Mouse (Mus musculus) midbrain, postnatal 0 days (tissue): ENCODE data around the gene Map2k7. TPM values are rescaled to one million over a fixed set of nuclear protein-coding genes. Genes with fewer than 3 reads are reported as not detected.

Experiments used
- ATAC-seq: fragments of 200-750 bp; cut with Nextera tagmentation; 2 replicates; pipeline ENCODE4 v1.8.0; 2017; ENCODE audit warnings: moderate number of reproducible peaks, mild to moderate bottlenecking, moderate TSS enrichment, moderate library complexity; ENCODE audit not compliant: low FRiP score
- DNase-seq: peaks from one replicate; pipeline ENCODE4 v3.0.0-alpha.2; 2015; ENCODE audit warnings: low spot score
- H3K27ac ChIP-seq: fragments of 300-500 bp; sonication (generic); 2 replicates; pipeline ENCODE4 v1.5.1; 2014; ENCODE audit warnings: low read depth, mild to moderate bottlenecking, low read length, mixed read lengths
- H3K27me3 ChIP-seq: fragments of 300-500 bp; sonication (generic); 2 replicates; pipeline ENCODE4 v1.6.1; 2014; ENCODE audit warnings: low read length, control low read depth, mixed read lengths; ENCODE audit not compliant: insufficient read depth
- H3K36me3 ChIP-seq: fragments of 300-500 bp; sonication (generic); 2 replicates; pipeline ENCODE4 v1.6.1; 2014; ENCODE audit warnings: low read length, control low read depth, mixed read lengths; ENCODE audit not compliant: insufficient read depth
- H3K4me1 ChIP-seq: fragments of 300-500 bp; sonication (generic); 2 replicates; pipeline ENCODE4 v1.6.1; 2014; ENCODE audit warnings: mild to moderate bottlenecking, control low read depth, antibody characterized with exemption, low read length, mixed read lengths; ENCODE audit not compliant: insufficient read depth
- H3K4me2 ChIP-seq: fragments of 300-500 bp; sonication (generic); 2 replicates; pipeline ENCODE4 v1.6.1; 2014; ENCODE audit warnings: low read depth, mild to moderate bottlenecking, low read length, mixed read lengths; ENCODE audit not compliant: poor library complexity, severe bottlenecking
- H3K4me3 ChIP-seq: fragments of 300-500 bp; sonication (generic); 2 replicates; pipeline ENCODE4 v1.5.1; 2014; ENCODE audit warnings: low read depth, mild to moderate bottlenecking, low read length, moderate library complexity
- H3K9ac ChIP-seq: fragments of 300-500 bp; sonication (generic); replicated peaks from 2 replicates; pipeline ENCODE4 v1.6.1; 2014; ENCODE audit warnings: mild to moderate bottlenecking, low read length, moderate library complexity, mixed read lengths; ENCODE audit not compliant: poor library complexity, severe bottlenecking
- H3K9me3 ChIP-seq: fragments of 300-500 bp; sonication (generic); 2 replicates; pipeline ENCODE4 v1.6.1; 2016; ENCODE audit warnings: low read length, control low read depth
- CTCF ChIP-seq: IDR thresholded peaks from 2 replicates; pipeline ENCODE4 v1.5.1; 2016; ENCODE audit warnings: antibody characterized with exemption, mild to moderate bottlenecking
- WGBS: fragments of 180-500 bp; shearing (Covaris S2); extraction: QIAGEN DNeasy Blood & Tissue Kit; methylation state at CpG from one replicate; pipeline ENCODE4 v1.1.7; 2014; 5-methylcytosine and 5-hydroxymethylcytosine counted together
- polyA plus RNA-seq: library from polyadenylated mRNA; unstranded; fragments of >200 nt; fragmentation: Nextera tagmentation; extraction: Ambion mirVana; gene quantifications from 2 replicates; pipeline ENCODE4 v1.2.1, GENCODE M21; 2015
- total RNA-seq: library from RNA; depleted of rRNA; stranded (reverse); fragments of >200 nt; gene quantifications from 2 replicates; pipeline ENCODE4 v1.2.3, GENCODE M21; 2014

The Map2k7 gene
- total and polyA plus RNA-seq, 2 experiments from 2014 or later = 29.4 to 32.8 TPM

DNA sequence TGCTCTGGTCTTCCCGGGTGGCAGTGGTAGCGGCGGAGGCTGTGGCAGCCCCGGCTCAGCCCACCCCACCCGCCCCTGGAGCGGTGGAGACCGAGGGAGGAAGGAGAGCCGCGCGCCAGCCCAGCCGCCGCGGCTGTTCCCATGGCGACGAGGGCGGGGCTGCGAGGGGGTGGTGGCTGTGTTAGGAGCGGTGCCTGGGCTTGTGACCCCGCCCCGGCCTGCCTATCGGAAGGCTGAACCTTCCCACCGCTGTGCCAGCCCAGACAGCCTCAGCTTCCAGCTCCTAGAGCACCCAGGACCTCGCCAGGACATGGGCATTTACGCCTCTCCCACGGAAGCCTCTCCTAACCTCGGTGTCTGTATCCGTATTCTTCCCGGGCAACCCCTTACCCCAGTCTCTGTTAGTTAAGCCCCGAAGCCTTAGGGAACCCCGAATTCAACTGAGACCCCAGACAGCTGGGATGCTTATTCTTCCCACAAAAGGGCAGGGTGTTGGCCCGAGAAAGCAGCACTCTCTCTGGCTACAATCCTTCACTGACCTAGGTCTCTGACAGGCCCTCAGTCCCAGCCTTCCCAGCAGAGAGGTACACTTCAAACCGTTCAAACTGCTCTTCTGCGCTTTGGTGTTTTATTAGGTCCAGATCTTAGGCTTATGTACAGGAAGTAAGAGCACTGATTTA, 20.7 kb downstream of the Map2k7 start, which contains the start of gene Ctxn1:
Gene Ctxn1, minus strand, starts transcription at position 150 of the 680 bp plus-strand sequence.
- H3K27ac ChIP-seq = peak within 1 kb of the TSS; percentile 95
- peaks cover 10% of the 10 kb centered on the region for H3K4me1 ChIP-seq
- no peak for TF ChIP-seq CTCF
- H3K9me3 ChIP-seq = no peaks in the 10 kb centered on the region
- no peaks in the 10 kb centered on the region for H3K27me3 ChIP-seq
- 9% methylated on average over 21 of the region's 33 CpGs for WGBS
- DNase-seq (peak; percentile 95), ATAC-seq (peak; percentile 89)
- H3K36me3 ChIP-seq = peaks cover 54% of the 10 kb centered on the region
- peak within 1 kb of the TSS; percentile 78 for H3K9ac ChIP-seq
- peak within 1 kb of the TSS; percentile 77 for H3K4me2 ChIP-seq
- H3K4me3 ChIP-seq = peak within 1 kb of the TSS; percentile 76

- H3K36me3 ChIP-seq = peaks cover 52% of the 10 kb centered on the region
- H3K4me3 ChIP-seq = no peak overlapping the region
Observed at GRCm38 (mm10) chr8:4259805-4260170, 21.2 kb downstream of the Map2k7 start.

DNA sequence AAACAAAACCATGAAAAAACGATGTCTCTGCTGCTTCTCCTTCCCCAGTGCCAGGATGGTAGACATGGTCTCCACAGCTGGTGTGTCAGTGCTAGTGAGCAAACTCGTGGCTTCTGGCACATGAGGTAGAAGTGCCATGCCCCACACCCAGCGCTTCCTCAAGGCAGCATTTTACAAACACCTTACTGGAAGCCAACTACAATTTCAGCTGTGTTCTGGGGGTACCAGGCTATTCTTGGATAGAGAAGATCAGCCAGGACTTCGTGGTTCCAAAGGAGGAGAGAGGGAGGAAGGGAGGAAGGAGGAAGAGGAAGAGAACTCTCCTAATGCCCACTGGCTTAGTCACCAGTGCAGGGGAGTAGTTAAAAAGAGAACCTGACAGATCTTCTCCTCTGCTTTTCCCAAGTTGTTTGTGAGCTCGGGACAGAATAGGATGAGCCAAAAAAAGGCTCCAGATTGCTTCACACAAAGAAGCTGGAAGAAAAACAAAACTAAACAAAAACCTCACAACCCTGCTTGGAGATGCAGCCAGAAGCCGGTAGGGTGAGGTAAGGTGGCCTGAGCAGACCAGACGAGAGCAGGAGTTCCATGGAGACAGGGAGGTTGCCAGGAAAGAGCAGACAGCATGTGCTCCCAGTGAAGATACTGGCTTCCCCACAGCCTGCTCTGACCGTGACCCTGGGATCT, 24.7 kb downstream of the Map2k7 start:
- H3K4me3 ChIP-seq = no peak overlapping the region
- no peaks in the 10 kb centered on the region for H3K9me3 ChIP-seq
- peaks cover 70% of the 10 kb centered on the region for H3K36me3 ChIP-seq
- no peak overlapping the region for H3K27ac ChIP-seq
- H3K4me1 ChIP-seq = no peaks in the 10 kb centered on the region
- ATAC-seq (no peak), DNase-seq (no peak)
- no peak overlapping the region for H3K4me2 ChIP-seq
- no peaks in the 10 kb centered on the region for H3K27me3 ChIP-seq
- 91% methylated on average over 8 of the region's 8 CpGs for WGBS
- no peak overlapping the region for H3K9ac ChIP-seq
- no peak for TF ChIP-seq CTCF

More at GRCm38 (mm10) chr8:4259805-4260170, 21.2 kb downstream of the Map2k7 start:
- Histone ChIP-seq H3K27me3 (no peaks in the 10 kb centered on the region), H3K27ac (peak overlapping the region; percentile 95), H3K9me3 (no peaks in the 10 kb centered on the region), H3K4me2 (no peak overlapping the region), H3K4me1 (peaks cover 10% of the 10 kb centered on the region), H3K9ac (0 out of 2 replicates have a peak overlapping the region, but pooled peaks have one; percentile 78)
- DNase-seq = no peak
- 85% methylated on average over 4 of the region's 4 CpGs for WGBS
- ATAC-seq = no peak
- TF ChIP-seq CTCF = no peak

- 93% methylated on average over 15 of the region's 15 CpGs for WGBS
- TF ChIP-seq CTCF = no peak
- no peak for DNase-seq
- Histone ChIP-seq H3K4me1 (no peaks in the 10 kb centered on the region), H3K36me3 (peaks cover 81% of the 10 kb centered on the region), H3K27me3 (no peaks in the 10 kb centered on the region), H3K4me3 (no peak overlapping the region), H3K27ac (no peak overlapping the region), H3K9ac (no peak overlapping the region), H3K9me3 (no peaks in the 10 kb centered on the region), H3K4me2 (no peak overlapping the region)
- ATAC-seq = no peak
Observed at GRCm38 (mm10) chr8:4265160-4265914, 26.8 kb downstream of the Map2k7 start.

DNA sequence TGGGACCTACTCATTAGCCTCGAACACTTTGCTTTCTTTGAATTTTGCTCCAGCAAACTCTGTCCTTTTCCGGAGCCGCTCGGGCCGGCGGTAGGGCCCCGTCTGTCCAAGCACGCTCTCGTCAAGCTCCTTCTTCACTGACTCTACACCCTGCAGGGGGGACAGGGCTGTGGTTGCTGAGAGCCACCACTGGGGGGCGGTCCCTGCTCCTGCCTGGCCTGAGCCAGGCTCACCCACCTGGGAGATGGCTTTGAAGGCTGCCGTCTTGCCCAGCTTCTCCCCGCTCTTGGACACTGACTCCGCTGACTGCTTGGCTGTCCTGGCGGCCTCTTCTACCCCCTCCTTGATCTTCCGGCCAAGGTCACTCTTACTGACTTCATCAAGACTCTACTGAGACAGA, 29.1 kb downstream of the Map2k7 start:
- no peak for ATAC-seq
- Histone ChIP-seq H3K27me3 (no peaks in the 10 kb centered on the region), H3K36me3 (peaks cover 72% of the 10 kb centered on the region), H3K4me3 (no peak overlapping the region), H3K4me2 (no peak overlapping the region), H3K9me3 (no peaks in the 10 kb centered on the region), H3K27ac (no peak overlapping the region), H3K4me1 (no peaks in the 10 kb centered on the region), H3K9ac (no peak overlapping the region)
- DNase-seq = no peak
- TF ChIP-seq CTCF = peak; percentile 55
- WGBS = 72% methylated on average over 15 of the region's 15 CpGs
